Mouse (Mus musculus) erythroblast, embryonic 14.5 days (primary cell): ENCODE data around the gene Vgll3. TPM values are rescaled to one million over a fixed set of nuclear protein-coding genes. Genes with fewer than 3 reads are reported as not detected.

ENCODE experiments used
- H3K27me3 ChIP-seq: 2 replicates; pipeline ENCODE4 v1.6.1; 2012; ENCODE audit warnings: inconsistent platforms; ENCODE audit not compliant: control insufficient read depth
- H3K36me3 ChIP-seq: 2 replicates; pipeline ENCODE4 v1.6.1; 2012; ENCODE audit warnings: mild to moderate bottlenecking, inconsistent platforms; ENCODE audit not compliant: control insufficient read depth
- H3K4me1 ChIP-seq: 2 replicates; pipeline ENCODE4 v1.6.1; 2012; ENCODE audit warnings: inconsistent platforms; ENCODE audit not compliant: control insufficient read depth
- H3K4me3 ChIP-seq: replicated peaks from 2 replicates; pipeline ENCODE3; 2012; ENCODE audit warnings: moderate library complexity, mild to moderate bottlenecking, inconsistent platforms
- H3K9me3 ChIP-seq: 2 replicates; pipeline ENCODE4 v1.6.1; 2012; ENCODE audit warnings: low read length, inconsistent platforms, mixed read lengths; ENCODE audit not compliant: control insufficient read depth
- GATA1 ChIP-seq: IDR thresholded peaks from 2 replicates; pipeline ENCODE4 v1.6.1; 2012; ENCODE audit warnings: low read length, inconsistent platforms, mixed read lengths
- TAL1 ChIP-seq: IDR thresholded peaks from 3 replicates; pipeline ENCODE4 v1.6.1; 2012; ENCODE audit warnings: low read length, inconsistent platforms, mixed read lengths
- polyA plus RNA-seq: library from polyadenylated mRNA; stranded (reverse); fragments of >175 nt; gene quantifications from 2 replicates; pipeline ENCODE4 v1.2.3, GENCODE M21; 2012

Gene Vgll3
- not detected in 2 replicates for polyA plus RNA-seq

GRCm38 (mm10) chr16:65814918-65815881 is at the start of gene Vgll3:
Gene Vgll3 (plus strand): TSS chr16:65815257.
- TF ChIP-seq TAL1 (no peak), GATA1 (no peak)
- peak within 1 kb of the TSS; percentile 38 for H3K4me3 ChIP-seq
- peaks cover 24% of the 10 kb centered on the region for H3K27me3 ChIP-seq
- H3K36me3 ChIP-seq = no peaks in the 10 kb centered on the region
- no peaks in the 10 kb centered on the region for H3K4me1 ChIP-seq
- H3K9me3 ChIP-seq = no peaks in the 10 kb centered on the region; the same call in 1 of the 2 replicates

GRCm38 (mm10) chr16:65765976-65766375 is 49.1 kb upstream of the Vgll3 start:
- no peaks in the 10 kb centered on the region for H3K4me1 ChIP-seq
- H3K27me3 ChIP-seq = no peaks in the 10 kb centered on the region
- H3K9me3 ChIP-seq = peaks cover 3% of the 10 kb centered on the region
- H3K36me3 ChIP-seq = no peaks in the 10 kb centered on the region
- TF ChIP-seq TAL1 = no peak
- TF ChIP-seq GATA1 = no peak
- H3K4me3 ChIP-seq = no peak overlapping the region

GRCm38 (mm10) chr16:65785959-65786358 is 29.1 kb upstream of the Vgll3 start:
- H3K27me3 ChIP-seq = no peaks in the 10 kb centered on the region
- no peak overlapping the region for H3K4me3 ChIP-seq
- no peak for TF ChIP-seq GATA1
- no peak for TF ChIP-seq TAL1
- H3K4me1 ChIP-seq = no peaks in the 10 kb centered on the region
- no peaks in the 10 kb centered on the region for H3K9me3 ChIP-seq
- no peaks in the 10 kb centered on the region for H3K36me3 ChIP-seq

GRCm38 (mm10) chr16:65816059-65816458 is 1.0 kb downstream of the Vgll3 start:
- Histone ChIP-seq H3K9me3 (no peaks in the 10 kb centered on the region; the same call in 1 of the 2 replicates), H3K36me3 (no peaks in the 10 kb centered on the region), H3K27me3 (peaks cover 24% of the 10 kb centered on the region), H3K4me1 (no peaks in the 10 kb centered on the region), H3K4me3 (no peak overlapping the region)
- no peak for TF ChIP-seq GATA1
- TF ChIP-seq TAL1 = no peak

- Histone ChIP-seq H3K4me1 (no peaks in the 10 kb centered on the region), H3K4me3 (no peak overlapping the region), H3K36me3 (no peaks in the 10 kb centered on the region), H3K9me3 (no peaks in the 10 kb centered on the region; the same call in 1 of the 2 replicates), H3K27me3 (peaks cover 22% of the 10 kb centered on the region)
- TF ChIP-seq TAL1 = no peak
- no peak for TF ChIP-seq GATA1
Measured at GRCm38 (mm10) chr16:65818779-65819178, 3.7 kb downstream of the Vgll3 start.

GRCm38 (mm10) chr16:65820803-65821202 is 5.7 kb downstream of the Vgll3 start:
- no peaks in the 10 kb centered on the region for H3K9me3 ChIP-seq
- H3K4me3 ChIP-seq = no peak overlapping the region
- no peaks in the 10 kb centered on the region for H3K36me3 ChIP-seq
- H3K4me1 ChIP-seq = no peaks in the 10 kb centered on the region
- peaks cover 6% of the 10 kb centered on the region for H3K27me3 ChIP-seq
- TF ChIP-seq TAL1 = no peak
- no peak for TF ChIP-seq GATA1

GRCm38 (mm10) chr16:65823721-65824120 is 8.7 kb downstream of the Vgll3 start:
- peaks cover 4% of the 10 kb centered on the region for H3K9me3 ChIP-seq
- H3K4me1 ChIP-seq = no peaks in the 10 kb centered on the region
- TF ChIP-seq TAL1 (no peak), GATA1 (no peak)
- no peaks in the 10 kb centered on the region for H3K36me3 ChIP-seq
- no peak overlapping the region for H3K4me3 ChIP-seq
- no peaks in the 10 kb centered on the region for H3K27me3 ChIP-seq

GRCm38 (mm10) chr16:65828141-65828565 is 13.1 kb downstream of the Vgll3 start:
- TF ChIP-seq TAL1 (no peak), GATA1 (no peak)
- peaks cover 9% of the 10 kb centered on the region for H3K9me3 ChIP-seq
- H3K4me1 ChIP-seq = no peaks in the 10 kb centered on the region
- H3K4me3 ChIP-seq = no peak overlapping the region
- no peaks in the 10 kb centered on the region for H3K36me3 ChIP-seq
- no peaks in the 10 kb centered on the region for H3K27me3 ChIP-seq

GRCm38 (mm10) chr16:65829096-65829495 is 14.0 kb downstream of the Vgll3 start:
- Histone ChIP-seq H3K4me1 (no peaks in the 10 kb centered on the region), H3K4me3 (no peak overlapping the region), H3K36me3 (no peaks in the 10 kb centered on the region), H3K9me3 (peaks cover 9% of the 10 kb centered on the region), H3K27me3 (no peaks in the 10 kb centered on the region)
- no peak for TF ChIP-seq GATA1
- TF ChIP-seq TAL1 = no peak
